Mouse (Mus musculus): ENCODE results near the gene Srsf1.
A peak's percentile ranks its signal among the peaks of the same experiment; 100 is the strongest.

- TF ChIP-seq CTCF (IDR thresholded peaks at IDR 0.05; ENCODE audit: borderline replicate concordance, control insufficient read depth, extremely low read depth, insufficient read depth, low read length, poor library complexity) = no peak
- TF ChIP-seq POLR2A (IDR thresholded peaks at IDR 0.05; ENCODE audit: control insufficient read depth, extremely low read depth, insufficient read depth, low read length, poor library complexity) = 0 out of 2 replicates have a peak, but pooled peaks have one; percentile 33
These were observed 20.6 kb downstream of the Srsf1 start, which contains the start of gene Vezf1 for GRCm38 (mm10) chr11:88067586-88068410.
